Mouse (Mus musculus): Measurements from ENCODE around the gene Parp11. TPM values are rescaled to one million over a fixed set of nuclear protein-coding genes. Genes with fewer than 3 reads are reported as not detected.

Gene Parp11
- polyA plus RNA-seq, 1 experiment from 2014 or later = 59.1 TPM

DNA sequence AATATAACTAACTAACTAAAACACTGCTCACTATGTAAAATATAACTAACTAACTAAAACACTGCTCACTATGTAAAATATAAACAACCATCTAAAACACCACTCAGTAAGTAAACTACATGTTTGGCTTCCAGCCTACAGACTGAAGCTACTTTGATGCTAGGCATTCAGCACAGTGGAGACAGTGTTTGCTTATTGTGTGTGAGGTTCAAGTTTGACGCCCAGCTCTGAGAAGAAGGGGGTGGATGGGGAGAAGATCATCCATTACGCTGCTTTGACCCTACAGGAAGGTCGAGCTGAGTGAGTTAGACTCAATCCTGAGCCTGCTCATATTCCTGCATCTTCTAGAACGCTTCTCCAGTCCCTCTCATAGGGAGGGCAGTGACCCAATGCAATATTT lies 4.1 kb upstream of the Parp11 start:
- no peak overlapping the region for H3K4me3 ChIP-seq (ENCODE audit: low read depth, low read length)
- H3K4me2 ChIP-seq (ENCODE audit: low read depth) = no peak overlapping the region
- H3K27ac ChIP-seq (ENCODE audit: low read depth, low read length) = no peak overlapping the region
- no peaks in the 10 kb centered on the region for H3K27me3 ChIP-seq (ENCODE audit: control insufficient read depth, insufficient read depth, low read length)
- no peaks in the 10 kb centered on the region for H3K36me3 ChIP-seq (ENCODE audit: control insufficient read depth, insufficient read depth, low read length)
- no peak for ATAC-seq (ENCODE audit: insufficient read depth, low FRiP score, low TSS enrichment)
- 47% methylated on average over 4 of the region's 4 CpGs for WGBS
- peak; percentile 9 for DNase-seq (ENCODE audit: low spot score)
- H3K4me1 ChIP-seq (ENCODE audit: control insufficient read depth, insufficient read depth, low read length) = 0 out of 2 replicates have a peak, but pooled peaks cover 3% of the 10 kb centered on the region
- no peak overlapping the region for H3K9ac ChIP-seq (ENCODE audit: low read length)
- no peaks in the 10 kb centered on the region for H3K9me3 ChIP-seq (ENCODE audit: control insufficient read depth, low read length)

DNA sequence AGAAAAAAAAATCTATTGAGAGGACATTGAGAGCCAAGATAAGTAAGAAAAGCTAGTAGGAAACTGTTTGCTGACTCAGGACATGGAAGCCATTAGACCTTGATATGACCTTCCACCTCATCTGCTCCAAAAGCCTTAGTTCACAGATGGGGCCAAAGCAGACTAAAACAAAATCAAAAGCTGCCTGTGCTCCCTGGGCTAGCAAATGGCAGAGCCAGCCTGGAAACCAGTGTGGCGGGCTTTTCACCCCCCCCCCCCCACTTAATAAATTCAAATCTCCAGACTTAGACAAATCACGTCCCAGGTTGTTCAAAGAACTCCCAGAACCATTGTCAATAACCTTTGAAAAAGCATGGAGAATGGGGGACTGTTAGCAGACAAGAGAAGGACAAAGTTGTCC lies 2.7 kb upstream of the Parp11 start:
- no peak overlapping the region for H3K4me3 ChIP-seq (ENCODE audit: low read depth, low read length)
- ATAC-seq (ENCODE audit: insufficient read depth, low FRiP score, low TSS enrichment) = no peak
- H3K27ac ChIP-seq (ENCODE audit: low read depth, low read length) = no peak overlapping the region
- WGBS = 32% methylated on average over 2 of the region's 2 CpGs
- no peak for DNase-seq (ENCODE audit: low spot score)
- H3K9me3 ChIP-seq (ENCODE audit: control insufficient read depth, low read length) = no peaks in the 10 kb centered on the region
- H3K9ac ChIP-seq (ENCODE audit: low read length) = no peak overlapping the region
- H3K27me3 ChIP-seq (ENCODE audit: control insufficient read depth, insufficient read depth, low read length) = no peaks in the 10 kb centered on the region
- no peaks in the 10 kb centered on the region for H3K36me3 ChIP-seq (ENCODE audit: control insufficient read depth, insufficient read depth, low read length)
- 0 out of 2 replicates have a peak, but pooled peaks cover 3% of the 10 kb centered on the region for H3K4me1 ChIP-seq (ENCODE audit: control insufficient read depth, insufficient read depth, low read length)
- no peak overlapping the region for H3K4me2 ChIP-seq (ENCODE audit: low read depth)

DNA sequence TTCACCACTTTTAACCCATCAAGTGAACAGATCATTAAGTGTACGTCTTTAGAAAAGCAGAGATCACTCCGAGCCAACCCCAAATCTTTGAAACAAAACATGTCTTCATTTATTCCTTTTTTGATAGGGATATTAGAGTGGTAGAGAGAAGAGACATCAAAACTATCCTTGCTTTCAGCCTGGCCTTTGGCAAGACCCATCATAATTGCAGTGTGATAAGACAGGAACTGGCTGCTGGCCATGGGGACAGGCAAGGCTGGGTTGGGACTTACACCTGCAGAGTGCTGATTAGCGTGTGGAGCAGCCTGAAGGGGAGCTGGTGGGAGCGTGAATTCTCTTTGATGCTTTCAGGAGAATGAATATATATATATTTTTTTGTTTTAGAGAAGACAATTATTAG lies 2.2 kb upstream of the Parp11 start:
- no peak overlapping the region for H3K9ac ChIP-seq (ENCODE audit: low read length)
- ATAC-seq (ENCODE audit: insufficient read depth, low FRiP score, low TSS enrichment) (no peak), DNase-seq (ENCODE audit: low spot score) (no peak)
- no peak overlapping the region for H3K4me3 ChIP-seq (ENCODE audit: low read depth, low read length)
- 68% methylated on average over 4 of the region's 4 CpGs for WGBS
- H3K9me3 ChIP-seq (ENCODE audit: control insufficient read depth, low read length) = no peaks in the 10 kb centered on the region
- H3K27ac ChIP-seq (ENCODE audit: low read depth, low read length) = no peak overlapping the region
- H3K27me3 ChIP-seq (ENCODE audit: control insufficient read depth, insufficient read depth, low read length) = no peaks in the 10 kb centered on the region
- H3K4me1 ChIP-seq (ENCODE audit: control insufficient read depth, insufficient read depth, low read length) = peaks cover 5% of the 10 kb centered on the region; the same call in 1 of the 2 replicates
- no peaks in the 10 kb centered on the region for H3K36me3 ChIP-seq (ENCODE audit: control insufficient read depth, insufficient read depth, low read length)
- H3K4me2 ChIP-seq (ENCODE audit: low read depth) = no peak overlapping the region

DNA sequence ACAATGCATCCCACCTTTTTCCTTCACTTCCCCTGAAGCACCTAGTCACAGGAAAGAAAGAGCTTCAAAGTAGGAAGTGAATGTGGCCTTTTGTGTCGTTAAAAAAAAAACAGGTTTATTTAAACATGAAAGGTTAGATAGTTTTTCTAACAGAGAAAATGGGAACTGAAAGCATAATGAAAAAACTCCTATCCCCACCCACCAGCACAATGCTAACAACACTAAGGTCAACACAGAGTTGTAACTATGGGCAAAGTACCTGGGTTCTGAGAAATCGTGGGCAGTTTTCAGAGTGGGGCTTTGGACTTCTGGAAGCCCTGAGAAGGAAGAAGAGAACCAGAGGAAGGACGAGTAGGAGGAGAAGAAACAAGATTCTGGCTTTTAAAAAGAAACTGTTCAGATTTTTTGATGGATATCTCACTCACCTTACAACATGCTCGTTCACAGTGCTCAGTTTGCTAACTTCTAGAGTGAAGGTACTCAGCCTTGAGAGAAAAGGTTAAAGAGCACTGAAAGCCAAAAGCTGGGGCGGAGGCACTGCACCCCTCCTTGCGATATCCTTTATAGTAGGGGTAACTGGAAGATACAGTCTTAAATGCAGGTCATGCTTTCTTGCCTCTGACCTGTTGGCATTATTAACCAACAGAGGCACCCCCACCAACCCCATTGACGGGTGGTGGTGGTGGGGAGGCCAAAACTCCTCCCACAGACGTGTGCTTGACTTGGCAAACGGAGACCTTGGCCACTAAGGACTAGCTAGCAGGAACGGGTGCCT lies 1.2 kb downstream of the Parp11 start:
- no peak for DNase-seq (ENCODE audit: low spot score)
- H3K27ac ChIP-seq (ENCODE audit: low read depth, low read length) = no peak overlapping the region
- ATAC-seq (ENCODE audit: insufficient read depth, low FRiP score, low TSS enrichment) = no peak
- no peak overlapping the region for H3K4me2 ChIP-seq (ENCODE audit: low read depth)
- H3K9ac ChIP-seq (ENCODE audit: low read length) = no peak overlapping the region
- no peaks in the 10 kb centered on the region for H3K27me3 ChIP-seq (ENCODE audit: control insufficient read depth, insufficient read depth, low read length)
- WGBS = 72% methylated on average over 10 of the region's 10 CpGs
- no peaks in the 10 kb centered on the region for H3K9me3 ChIP-seq (ENCODE audit: control insufficient read depth, low read length)
- peaks cover 8% of the 10 kb centered on the region; the same call in 1 of the 2 replicates for H3K4me1 ChIP-seq (ENCODE audit: control insufficient read depth, insufficient read depth, low read length)
- no peak overlapping the region for H3K4me3 ChIP-seq (ENCODE audit: low read depth, low read length)
- H3K36me3 ChIP-seq (ENCODE audit: control insufficient read depth, insufficient read depth, low read length) = no peaks in the 10 kb centered on the region

DNA sequence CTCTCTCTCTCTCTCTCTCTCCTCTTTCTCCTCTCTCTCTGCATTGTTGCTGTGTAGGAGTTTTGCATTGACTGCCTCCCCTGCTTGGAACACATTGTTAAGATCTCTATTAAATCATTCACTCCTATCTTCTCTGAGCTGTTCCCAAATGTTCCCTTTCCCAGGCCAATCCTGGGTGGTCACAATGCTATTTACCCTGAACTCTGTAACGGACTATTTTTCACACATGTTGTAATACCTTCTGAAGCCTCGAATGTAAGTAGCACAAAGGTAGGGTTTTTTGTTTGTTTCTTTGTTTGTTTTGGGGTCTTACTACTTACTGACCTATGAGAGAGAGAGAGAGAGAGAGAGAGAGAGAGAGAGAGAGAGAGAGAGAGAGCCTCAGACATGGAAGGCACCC lies 2.2 kb downstream of the Parp11 start:
- Histone ChIP-seq H3K9ac (ENCODE audit: low read length) (no peak overlapping the region), H3K9me3 (ENCODE audit: control insufficient read depth, low read length) (no peaks in the 10 kb centered on the region), H3K4me3 (ENCODE audit: low read depth, low read length) (no peak overlapping the region), H3K4me2 (ENCODE audit: low read depth) (no peak overlapping the region), H3K27me3 (ENCODE audit: control insufficient read depth, insufficient read depth, low read length) (no peaks in the 10 kb centered on the region), H3K4me1 (ENCODE audit: control insufficient read depth, insufficient read depth, low read length) (peaks cover 8% of the 10 kb centered on the region; the same call in 1 of the 2 replicates), H3K36me3 (ENCODE audit: control insufficient read depth, insufficient read depth, low read length) (no peaks in the 10 kb centered on the region), H3K27ac (ENCODE audit: low read depth, low read length) (peak overlapping the region; percentile 46; the same call in 1 of the 2 replicates)
- DNase-seq (ENCODE audit: low spot score) (no peak), ATAC-seq (ENCODE audit: insufficient read depth, low FRiP score, low TSS enrichment) (no peak)
- WGBS = 73% methylated on average over 2 of the region's 2 CpGs

DNA sequence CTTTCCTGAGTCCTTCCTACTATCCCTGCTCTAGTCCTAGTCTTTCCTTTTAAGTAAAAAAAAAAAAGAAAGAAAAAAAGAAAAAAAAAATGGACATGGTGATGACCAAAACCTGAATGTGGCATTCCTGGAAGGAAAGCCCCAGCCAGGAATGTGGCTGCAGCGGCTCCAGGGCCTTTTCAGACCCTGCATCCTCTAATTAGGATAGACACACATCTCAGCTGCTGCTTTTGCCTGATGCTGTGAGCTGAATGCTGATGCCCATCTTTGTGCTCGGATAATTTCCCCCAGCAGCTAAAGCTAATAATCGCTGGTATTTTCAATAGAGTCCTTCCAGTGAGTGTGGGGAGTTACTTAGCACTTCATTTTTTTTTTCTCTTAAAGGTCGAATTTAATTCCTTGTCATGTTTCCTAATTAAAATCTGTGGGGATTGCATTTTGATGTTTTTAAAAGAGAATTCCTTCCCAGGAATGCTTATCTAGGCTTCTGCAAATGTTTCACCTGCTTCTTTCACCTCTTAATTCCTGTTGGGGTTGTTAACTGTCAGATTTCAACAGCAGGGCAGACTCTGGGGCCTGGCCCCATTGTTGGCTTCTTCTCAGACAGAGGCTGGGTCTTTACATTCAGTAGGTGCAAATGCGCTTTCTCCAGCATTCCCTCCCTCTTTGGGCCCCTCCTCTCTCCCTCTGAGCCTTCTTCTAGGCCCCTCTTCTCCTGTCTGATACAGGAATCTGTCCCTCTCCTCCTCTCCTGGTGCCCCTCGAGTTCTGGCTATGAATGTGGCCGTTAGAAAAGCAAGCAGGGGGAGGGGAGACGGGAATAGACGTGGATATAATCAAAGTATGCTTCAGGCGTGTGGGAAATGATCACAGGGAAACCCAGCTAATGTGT lies 3.1 kb downstream of the Parp11 start:
- H3K4me2 ChIP-seq (ENCODE audit: low read depth) = no peak overlapping the region; the same call in 1 of the 2 replicates
- peaks cover 8% of the 10 kb centered on the region; the same call in 1 of the 2 replicates for H3K4me1 ChIP-seq (ENCODE audit: control insufficient read depth, insufficient read depth, low read length)
- no peaks in the 10 kb centered on the region for H3K36me3 ChIP-seq (ENCODE audit: control insufficient read depth, insufficient read depth, low read length)
- H3K9me3 ChIP-seq (ENCODE audit: control insufficient read depth, low read length) = no peaks in the 10 kb centered on the region
- ATAC-seq (ENCODE audit: insufficient read depth, low FRiP score, low TSS enrichment) = no peak
- H3K27me3 ChIP-seq (ENCODE audit: control insufficient read depth, insufficient read depth, low read length) = no peaks in the 10 kb centered on the region
- peak; percentile 69 for DNase-seq (ENCODE audit: low spot score)
- WGBS = 38% methylated on average over 10 of the region's 10 CpGs
- H3K4me3 ChIP-seq (ENCODE audit: low read depth, low read length) = no peak overlapping the region
- H3K27ac ChIP-seq (ENCODE audit: low read depth, low read length) = peak overlapping the region; percentile 46
- H3K9ac ChIP-seq (ENCODE audit: low read length) = no peak overlapping the region

DNA sequence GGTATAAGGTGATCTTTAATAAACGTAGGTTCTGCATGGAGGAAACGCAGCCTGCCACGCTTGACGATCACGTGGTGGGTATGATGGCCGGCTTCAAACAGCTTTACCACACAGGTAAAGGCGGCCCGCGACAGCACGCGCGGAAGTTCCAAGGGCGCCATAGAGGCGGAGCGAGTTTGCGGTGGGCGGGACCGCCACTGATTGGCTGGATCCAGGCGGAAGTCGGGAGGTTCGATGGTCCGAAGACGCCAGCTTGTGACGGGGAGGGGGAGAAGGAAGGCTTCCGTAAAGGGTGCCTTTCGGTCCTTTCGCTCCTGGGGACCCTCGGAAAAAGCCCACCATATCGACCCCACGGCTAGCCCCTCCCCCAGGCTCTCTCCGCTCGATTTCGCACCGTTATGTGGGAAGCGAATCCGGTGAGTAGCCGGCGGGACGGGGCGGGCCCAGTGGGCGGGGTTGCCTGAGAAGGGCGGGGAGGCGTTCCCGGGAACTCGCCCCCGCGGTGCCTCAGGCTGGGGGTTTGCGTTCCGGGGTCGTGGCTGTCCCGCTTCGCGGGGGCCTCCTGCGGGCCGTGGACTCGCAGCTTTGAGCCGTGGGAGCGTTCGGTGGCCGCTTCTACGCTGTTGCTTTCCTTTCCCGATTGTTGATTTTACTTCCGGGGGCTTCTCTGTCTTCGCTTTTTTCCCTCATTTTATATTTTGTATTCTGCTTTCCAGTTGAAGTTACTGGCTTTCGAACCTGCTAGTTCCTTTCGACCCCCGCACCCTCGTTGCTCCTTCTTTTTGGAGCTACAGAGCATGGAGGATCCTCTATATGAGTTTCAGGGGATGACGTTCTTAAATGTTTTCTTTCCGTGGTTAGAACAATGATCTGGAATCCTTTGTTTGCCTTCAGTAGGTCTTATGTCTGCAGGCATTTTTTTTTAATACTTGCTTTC lies 7.0 kb downstream of the Parp11 start:
- Histone ChIP-seq H3K27me3 (ENCODE audit: control insufficient read depth, insufficient read depth, low read length) (no peaks in the 10 kb centered on the region), H3K4me1 (ENCODE audit: control insufficient read depth, insufficient read depth, low read length) (peaks cover 4% of the 10 kb centered on the region; the same call in 1 of the 2 replicates), H3K27ac (ENCODE audit: low read depth, low read length) (peak overlapping the region; percentile 93), H3K36me3 (ENCODE audit: control insufficient read depth, insufficient read depth, low read length) (no peaks in the 10 kb centered on the region), H3K4me3 (ENCODE audit: low read depth, low read length) (peak overlapping the region; percentile 70), H3K4me2 (ENCODE audit: low read depth) (peak overlapping the region; percentile 62), H3K9ac (ENCODE audit: low read length) (peak overlapping the region; percentile 80), H3K9me3 (ENCODE audit: control insufficient read depth, low read length) (no peaks in the 10 kb centered on the region)
- DNase-seq (ENCODE audit: low spot score) (peak; percentile 94), ATAC-seq (ENCODE audit: insufficient read depth, low FRiP score, low TSS enrichment) (peak; percentile 91)
- WGBS = under 1% methylated on average over 70 of the region's 70 CpGs

DNA sequence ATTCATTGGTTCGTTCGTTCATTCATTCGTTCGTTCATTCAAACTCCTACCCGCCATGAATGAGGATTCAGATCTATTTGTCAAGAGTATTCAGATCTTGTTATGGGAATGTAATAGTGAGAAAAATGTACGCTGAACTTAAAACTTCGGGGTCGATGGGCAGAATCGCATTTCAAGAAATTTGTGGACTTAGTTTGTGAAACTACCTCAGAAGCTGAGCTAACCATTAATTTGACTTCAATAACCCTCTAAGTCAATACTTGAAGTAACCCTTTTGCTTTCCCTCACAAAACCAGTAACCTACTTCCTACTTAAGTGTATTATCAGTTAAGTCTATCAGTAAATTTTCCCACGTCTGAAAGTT lies 7.7 kb downstream of the Parp11 start:
- Histone ChIP-seq H3K36me3 (ENCODE audit: control insufficient read depth, insufficient read depth, low read length) (no peaks in the 10 kb centered on the region), H3K4me3 (ENCODE audit: low read depth, low read length) (peak overlapping the region; percentile 70), H3K4me2 (ENCODE audit: low read depth) (peak overlapping the region; percentile 62), H3K27ac (ENCODE audit: low read depth, low read length) (peak overlapping the region; percentile 93), H3K9me3 (ENCODE audit: control insufficient read depth, low read length) (no peaks in the 10 kb centered on the region), H3K9ac (ENCODE audit: low read length) (peak overlapping the region; percentile 80), H3K27me3 (ENCODE audit: control insufficient read depth, insufficient read depth, low read length) (no peaks in the 10 kb centered on the region), H3K4me1 (ENCODE audit: control insufficient read depth, insufficient read depth, low read length) (peaks cover 2% of the 10 kb centered on the region; the same call in 1 of the 2 replicates)
- 52% methylated on average over 10 of the region's 10 CpGs for WGBS
- DNase-seq (ENCODE audit: low spot score) (no peak), ATAC-seq (ENCODE audit: insufficient read depth, low FRiP score, low TSS enrichment) (no peak)

Measured in neural tube, embryonic 11.5 days (tissue).